Mouse (Mus musculus): ENCODE measurements around the gene Elmsan1. TPM values are rescaled to one million over a fixed set of nuclear protein-coding genes. Genes with fewer than 3 reads are reported as not detected.
A peak's percentile ranks its signal among the peaks of the same experiment; 100 is the strongest.

Gene Elmsan1
- total RNA-seq, 2 experiments from 2014 or later = 23.5 to 51.1 TPM

- no peak for ATAC-seq (replicated peaks; ENCODE audit: low FRiP score, poor library complexity, severe bottlenecking)
Observed at GRCm38 (mm10) chr12:84198076-84198679, 20.5 kb downstream of the Elmsan1 start.

GRCm38 (mm10) chr12:84195195-84195594 is 23.5 kb downstream of the Elmsan1 start:
- ATAC-seq (replicated peaks; ENCODE audit: low FRiP score, poor library complexity, severe bottlenecking) = no peak

- ATAC-seq (replicated peaks; ENCODE audit: low FRiP score, poor library complexity, severe bottlenecking) = no peak
Observed at GRCm38 (mm10) chr12:84194400-84195109, 24.1 kb downstream of the Elmsan1 start.

GRCm38 (mm10) chr12:84193642-84194399 is 24.9 kb downstream of the Elmsan1 start:
- peak; percentile 88 for ATAC-seq (replicated peaks; ENCODE audit: low FRiP score, poor library complexity, severe bottlenecking)

- ATAC-seq (replicated peaks; ENCODE audit: low FRiP score, poor library complexity, severe bottlenecking) = peak; percentile 44
Observed at GRCm38 (mm10) chr12:84192741-84193641, 25.7 kb downstream of the Elmsan1 start.

GRCm38 (mm10) chr12:84192280-84192679 is 26.4 kb downstream of the Elmsan1 start:
- ATAC-seq (replicated peaks; ENCODE audit: low FRiP score, poor library complexity, severe bottlenecking) = 0 out of 2 replicates have a peak, but pooled peaks have one; percentile 9

- no peak for ATAC-seq (replicated peaks; ENCODE audit: low FRiP score, poor library complexity, severe bottlenecking)
Observed at GRCm38 (mm10) chr12:84191770-84192169, 26.9 kb downstream of the Elmsan1 start.

- ATAC-seq (replicated peaks; ENCODE audit: low FRiP score, poor library complexity, severe bottlenecking) = no peak
Observed at GRCm38 (mm10) chr12:84191190-84191589, 27.5 kb downstream of the Elmsan1 start.

GRCm38 (mm10) chr12:84190151-84190820 is 28.4 kb downstream of the Elmsan1 start:
- ATAC-seq (replicated peaks; ENCODE audit: low FRiP score, poor library complexity, severe bottlenecking) = no peak

- ATAC-seq (replicated peaks; ENCODE audit: low FRiP score, poor library complexity, severe bottlenecking) = no peak
Observed at GRCm38 (mm10) chr12:84188881-84189444, 29.7 kb downstream of the Elmsan1 start.

GRCm38 (mm10) chr12:84187752-84188601 is 30.7 kb downstream of the Elmsan1 start:
- no peak for ATAC-seq (replicated peaks; ENCODE audit: low FRiP score, poor library complexity, severe bottlenecking)

GRCm38 (mm10) chr12:84186950-84187349 is 31.7 kb downstream of the Elmsan1 start:
- ATAC-seq (replicated peaks; ENCODE audit: low FRiP score, poor library complexity, severe bottlenecking) = no peak

GRCm38 (mm10) chr12:84186536-84186935 is 32.1 kb downstream of the Elmsan1 start:
- ATAC-seq (replicated peaks; ENCODE audit: low FRiP score, poor library complexity, severe bottlenecking) = no peak

- ATAC-seq (replicated peaks; ENCODE audit: low FRiP score, poor library complexity, severe bottlenecking) = no peak
Observed at GRCm38 (mm10) chr12:84185547-84185946, 33.1 kb downstream of the Elmsan1 start.

GRCm38 (mm10) chr12:84184979-84185378 is 33.7 kb downstream of the Elmsan1 start:
- no peak for ATAC-seq (replicated peaks; ENCODE audit: low FRiP score, poor library complexity, severe bottlenecking)

- no peak for ATAC-seq (replicated peaks; ENCODE audit: low FRiP score, poor library complexity, severe bottlenecking)
Observed at GRCm38 (mm10) chr12:84181999-84182398, 36.7 kb downstream of the Elmsan1 start.

- ATAC-seq (replicated peaks; ENCODE audit: low FRiP score, poor library complexity, severe bottlenecking) = peak; percentile 79
Observed at GRCm38 (mm10) chr12:84180701-84181435, 37.8 kb downstream of the Elmsan1 start.

Measured in erythroid progenitor cell, adult 5-6 weeks (primary cell).